Comparison of ENCODE assay signal across 1 mouse cellular context in the genomic region with DNA sequence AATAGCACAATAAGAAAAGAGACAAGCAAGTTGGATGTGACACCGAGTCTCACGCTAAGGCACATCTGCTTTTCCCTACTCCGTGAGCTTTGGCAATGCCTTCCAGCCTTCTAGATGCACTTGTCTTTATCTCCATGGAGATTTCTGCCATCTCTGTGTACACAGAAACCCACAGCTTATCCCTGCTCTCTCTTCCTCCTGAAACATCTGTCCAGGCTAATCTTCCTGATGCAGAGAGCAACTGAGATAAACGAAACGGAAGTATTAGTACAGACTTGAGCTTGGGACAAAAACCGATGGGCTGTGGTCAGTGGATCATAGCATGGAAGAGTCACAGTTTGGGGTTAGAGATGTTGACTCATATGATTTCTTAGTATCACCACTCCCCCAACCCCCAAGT.
TF ChIP-seq lines count a peak whose summit lies in the region.

No protein-coding gene starts in this region.

TF ChIP-seq in MEL, 35 proteins besides CTCF, POLR2A, EP300 and RAD21 (continued from another document):
- TF ChIP-seq POLR2AphosphoS5 (IDR thresholded peaks at IDR 0.05; ENCODE audit: borderline replicate concordance, low read depth, low read length) (no peak), ZMIZ1 (IDR thresholded peaks at IDR 0.05; ENCODE audit: low read depth, low read length) (peak; percentile 46; the same call in 1 of the 2 replicates)
TF ChIP-seq in MEL: peak in this region for 11.
